Mouse (Mus musculus) CH12.LX (cell line): ENCODE data around the gene Eri3. TPM values are rescaled to one million over a fixed set of nuclear protein-coding genes. Genes with fewer than 3 reads are reported as not detected.

Source experiments
- DNase-seq: peaks from one replicate; pipeline ENCODE4 v3.0.0-alpha.2; 2013; ENCODE audit errors: extremely low read depth
- H3K27ac ChIP-seq: 2 replicates; pipeline ENCODE4 v1.5.1; 2012; ENCODE audit warnings: low read depth, mild to moderate bottlenecking, control low read depth, moderate library complexity; ENCODE audit not compliant: insufficient read depth
- H3K27me3 ChIP-seq: replicated peaks from 2 replicates; pipeline ENCODE3; 2012; ENCODE audit warnings: inconsistent platforms
- H3K36me3 ChIP-seq, 2 experiments: replicated peaks in 1 of 2; 2 replicates each; pipeline versions ENCODE3 to v1.6.1; 2012; ENCODE audit warnings: inconsistent platforms in 1 of 2, low read length in 1 of 2, mild to moderate bottlenecking in 1 of 2, mixed read lengths in 1 of 2, moderate library complexity in 1 of 2; ENCODE audit not compliant: control insufficient read depth in 1 of 2, insufficient read depth in 1 of 2
- H3K4me1 ChIP-seq, 2 experiments: 2 replicates each; pipeline ENCODE4 v1.6.1; 2012; ENCODE audit warnings: inconsistent platforms in 1 of 2, moderate library complexity in 1 of 2; ENCODE audit not compliant: insufficient read depth in 2 of 2, control insufficient read depth in 1 of 2
- H3K4me2 ChIP-seq: 2 replicates; pipeline ENCODE4 v1.6.1; 2012; ENCODE audit warnings: low read depth, mild to moderate bottlenecking, control low read depth; ENCODE audit not compliant: poor library complexity, insufficient read depth, severe bottlenecking
- H3K4me3 ChIP-seq, 3 experiments: fragments of 150-350 bp in 1 of 3; sonication (generic) in 1 of 3; replicated peaks in 1 of 3; 2 replicates each; pipeline versions ENCODE3 to v1.5.1; 2011 to 2012; ENCODE audit warnings: low read depth in 2 of 3, low read length in 2 of 3, mild to moderate bottlenecking in 2 of 3, moderate library complexity in 2 of 3, control low read depth in 1 of 3, improper control_type of control experiment in 1 of 3, inconsistent platforms in 1 of 3, mixed read lengths in 1 of 3; ENCODE audit not compliant: poor library complexity in 1 of 3
- H3K79me2 ChIP-seq: replicated peaks from 2 replicates; pipeline ENCODE4 v1.6.1; 2012; ENCODE audit warnings: mild to moderate bottlenecking, moderate library complexity; ENCODE audit not compliant: control insufficient read depth, poor library complexity, insufficient read depth, severe bottlenecking; ENCODE audit errors: extremely low read depth
- H3K9ac ChIP-seq: 2 replicates; pipeline ENCODE4 v1.6.1; 2012; ENCODE audit warnings: low read depth, mild to moderate bottlenecking, control low read depth, moderate library complexity; ENCODE audit not compliant: insufficient read depth
- H3K9me3 ChIP-seq: replicated peaks from 2 replicates; pipeline ENCODE3; 2012; ENCODE audit warnings: low read length, inconsistent platforms, mixed read lengths
- CHD1 ChIP-seq: IDR thresholded peaks from 2 replicates; pipeline ENCODE4 v1.6.1; 2012; ENCODE audit warnings: low read depth, low read length, improper control_type of control experiment, inconsistent platforms
- CHD2 ChIP-seq: IDR thresholded peaks from 2 replicates; pipeline ENCODE4 v1.6.1; 2011; ENCODE audit warnings: low read length, improper control_type of control experiment
- ETS1 ChIP-seq: conservative IDR thresholded peaks from 2 replicates; pipeline ENCODE4 v1.6.1; 2012; ENCODE audit warnings: low read depth, mild to moderate bottlenecking, inconsistent platforms, low read length, improper control_type of control experiment, moderate library complexity
- GABPA ChIP-seq: IDR thresholded peaks from 2 replicates; pipeline ENCODE4 v1.6.1; 2012; ENCODE audit warnings: low read depth, low read length, improper control_type of control experiment, inconsistent platforms; ENCODE audit not compliant: insufficient replicate concordance
- MAX ChIP-seq: IDR thresholded peaks from 2 replicates; pipeline ENCODE4 v1.6.1; 2011; ENCODE audit warnings: low read length, improper control_type of control experiment
- MAZ ChIP-seq: IDR thresholded peaks from 2 replicates; pipeline ENCODE4 v1.6.1; 2012; ENCODE audit warnings: low read depth, mild to moderate bottlenecking, inconsistent platforms, low read length, improper control_type of control experiment, moderate library complexity
- NELFE ChIP-seq: IDR thresholded peaks from 2 replicates; pipeline ENCODE4 v1.6.1; 2011; ENCODE audit warnings: low read depth, low read length, improper control_type of control experiment
- PAX5 ChIP-seq: IDR thresholded peaks from 2 replicates; pipeline ENCODE4 v1.6.1; 2012; ENCODE audit warnings: low read length, inconsistent platforms, mixed read lengths
- POLR2A ChIP-seq: IDR thresholded peaks from 2 replicates; pipeline ENCODE4 v1.6.1; 2011; ENCODE audit warnings: low read depth, mild to moderate bottlenecking, improper control_type of control experiment, low read length
- POLR2AphosphoS2 ChIP-seq: IDR thresholded peaks from 2 replicates; pipeline ENCODE4 v1.6.1; 2011; ENCODE audit warnings: low read depth, low read length, improper control_type of control experiment
- RCOR1 ChIP-seq: conservative IDR thresholded peaks from 2 replicates; pipeline ENCODE4 v1.6.1; 2012; ENCODE audit warnings: low read depth, mild to moderate bottlenecking, inconsistent platforms, low read length, improper control_type of control experiment
- SIN3A ChIP-seq: IDR thresholded peaks from 2 replicates; pipeline ENCODE4 v1.6.1; 2012; ENCODE audit warnings: low read length, improper control_type of control experiment, inconsistent platforms
- TBP ChIP-seq: conservative IDR thresholded peaks from 2 replicates; pipeline ENCODE4 v1.6.1; 2011; ENCODE audit warnings: low read depth, low read length, improper control_type of control experiment
- ZKSCAN1 ChIP-seq: IDR thresholded peaks from 2 replicates; pipeline ENCODE4 v1.6.1; 2012; ENCODE audit warnings: low read depth, inconsistent platforms, low read length, improper control_type of control experiment, borderline replicate concordance
- ZMIZ1 ChIP-seq: IDR thresholded peaks from 2 replicates; pipeline ENCODE4 v1.6.1; 2012; ENCODE audit warnings: low read depth, mild to moderate bottlenecking, inconsistent platforms, low read length, improper control_type of control experiment
- dilution Hi-C: fragments of 300-500 bp; cut with MboI; formaldehyde crosslinking; loops from 2 replicates; pipeline ENCODE4 v1.14.3; 2020; ENCODE audit warnings: low sequenced_read_pairs; ENCODE audit not compliant: extremely low pct_unique_long_range_greater_than_20kb, extremely low pct_ligation_motif_present
- in situ Hi-C: fragments of 300-500 bp; cut with MboI; formaldehyde crosslinking; loops from 3 replicates; pipeline ENCODE4 v1.14.3; 2019; ENCODE audit warnings: low sequenced_read_pairs, low pct_ligation_motif_present, low pct_unique_long_range_greater_than_20kb, mixed read lengths
- polyA plus RNA-seq: library from polyadenylated mRNA; unstranded; fragments of >175 nt; gene quantifications from 2 replicates; pipeline ENCODE4 v1.2.1, GENCODE M21; 2012; ENCODE audit warnings: low read depth; ENCODE audit not compliant: insufficient read length
- total RNA-seq, 2 experiments: library from RNA; depleted of rRNA; stranded (reverse); fragments of 300-350 nt in 1 of 2; fragments of >200 nt in 1 of 2; gene quantifications; 2 replicates each; pipeline ENCODE4 v1.2.3; 2012 to 2014

Eri3 gene
- total and polyA plus RNA-seq, 3 experiments = 31.2 to 38.0 (median 31.9) TPM

DNA sequence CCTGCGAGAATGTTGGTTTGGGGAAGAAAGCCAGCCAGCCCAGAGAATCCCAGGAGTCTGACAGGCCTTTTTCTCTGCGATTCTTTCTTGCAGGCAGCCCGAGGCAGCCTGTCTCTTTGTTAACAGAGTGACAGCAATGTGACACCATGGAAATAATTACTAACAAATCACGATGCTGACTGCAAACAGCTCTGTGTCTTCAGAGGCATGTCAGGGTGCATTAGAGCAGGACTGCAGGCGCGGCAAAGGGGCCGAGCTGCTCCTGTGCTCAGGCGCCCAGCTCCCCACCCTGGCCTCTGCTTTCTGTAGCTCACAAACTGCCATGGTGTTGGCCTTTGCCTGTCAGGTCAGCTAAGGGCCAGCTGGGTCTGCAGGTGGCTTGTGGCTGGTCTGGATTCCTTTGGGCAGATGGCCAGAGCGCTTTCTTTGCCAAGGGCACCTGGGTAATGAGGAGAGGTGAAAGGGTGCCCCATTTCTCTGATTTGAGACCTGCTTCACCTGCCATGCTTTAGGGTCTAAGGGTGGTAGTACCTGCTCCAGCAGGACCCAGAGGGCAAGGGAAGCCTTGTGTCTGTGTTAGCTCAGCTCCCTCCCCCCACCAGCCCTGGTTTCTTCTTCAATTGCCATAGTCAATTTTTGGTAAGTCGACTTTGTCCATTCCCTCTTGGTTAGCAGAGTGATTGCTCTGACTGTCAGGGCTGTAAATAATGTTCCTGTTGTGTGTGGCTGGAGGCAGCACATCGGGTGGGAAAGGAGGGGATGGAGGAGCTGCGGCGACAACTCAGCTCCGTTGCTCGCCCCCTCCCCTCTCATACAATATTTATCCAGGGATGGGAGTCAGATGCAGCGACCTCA, 55.2 kb downstream of the Eri3 start:
- in situ Hi-C loops = no loop called here
- Histone ChIP-seq H3K9ac (no peak overlapping the region), H3K27me3 (no peaks in the 10 kb centered on the region), H3K79me2 (no peaks in the 10 kb centered on the region), H3K4me2 (no peak overlapping the region), H3K27ac (no peak overlapping the region), H3K36me3 (peaks cover 10 to 89% of the 10 kb centered on the region in 2 experiments), H3K4me3 (no peak overlapping the region), H3K4me1 (no peaks in the 10 kb centered on the region), H3K9me3 (no peaks in the 10 kb centered on the region)
- no peak for DNase-seq
- dilution Hi-C loops = no loop called here
- no peak for TF ChIP-seq RCOR1
- TF ChIP-seq CHD1 = no peak
- TF ChIP-seq ZKSCAN1 = no peak
- TF ChIP-seq PAX5 = no peak
- TF ChIP-seq MAZ = no peak
- no peak for TF ChIP-seq POLR2A
- TF ChIP-seq ZMIZ1 = no peak
- TF ChIP-seq TBP = no peak
- TF ChIP-seq ETS1 = no peak
- TF ChIP-seq GABPA = no peak
- TF ChIP-seq MAX = no peak
- TF ChIP-seq SIN3A = no peak

DNA sequence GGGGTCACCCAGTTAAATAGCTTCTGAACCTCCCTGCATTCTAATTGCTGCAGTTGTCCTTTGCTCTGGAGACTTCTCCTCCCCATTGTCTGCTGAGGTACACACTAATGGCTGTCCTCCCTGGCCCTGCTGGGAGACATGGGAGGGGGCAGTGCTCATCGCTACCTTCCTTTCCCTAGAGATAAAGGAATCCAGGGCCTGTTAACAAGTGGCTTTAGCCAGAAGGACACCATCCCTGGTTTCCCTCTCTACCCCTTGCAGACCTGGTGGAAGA, 55.7 kb downstream of the Eri3 start:
- Histone ChIP-seq H3K9ac (no peak overlapping the region), H3K36me3 (peaks cover 11 to 87% of the 10 kb centered on the region in 2 experiments), H3K4me1 (no peaks in the 10 kb centered on the region), H3K9me3 (no peaks in the 10 kb centered on the region), H3K79me2 (no peaks in the 10 kb centered on the region), H3K4me3 (no peak overlapping the region), H3K4me2 (no peak overlapping the region), H3K27me3 (no peaks in the 10 kb centered on the region), H3K27ac (no peak overlapping the region)
- TF ChIP-seq POLR2AphosphoS2 (no peak), CHD2 (no peak), NELFE (no peak)
- no peak for DNase-seq
- dilution Hi-C loops = no loop called here
- in situ Hi-C loops = no loop called here
